Mouse (Mus musculus) spleen, postnatal 4 days (tissue): ENCODE data around the gene Pacsin3.
A peak's percentile ranks its signal among the peaks of the same experiment; 100 is the strongest.

Experiments used
- DNase-seq, 2 experiments: peaks; one replicate each; pipeline ENCODE4 v3.0.0; 2022; ENCODE audit warnings: low spot score in 2 of 2

The Pacsin3 gene

GRCm38 (mm10) chr2:91259493-91259892 is 3.7 kb downstream of the Pacsin3 start:
- DNase-seq = no peak

GRCm38 (mm10) chr2:91263692-91264660 is 8.2 kb downstream of the Pacsin3 start:
- DNase-seq = no peak

GRCm38 (mm10) chr2:91264711-91265681 is 9.2 kb downstream of the Pacsin3 start, which contains the start of gene Arfgap2:
Gene Arfgap2 (plus strand): TSS chr2:91264974.
- peak; percentile 95 to 97 for DNase-seq

GRCm38 (mm10) chr2:91268042-91268441 is 12.3 kb downstream of the Pacsin3 start:
- DNase-seq = no peak

- no peak for DNase-seq
These were observed 13.0 kb downstream of the Pacsin3 start for GRCm38 (mm10) chr2:91268706-91269105.

GRCm38 (mm10) chr2:91269687-91270133 is 14.0 kb downstream of the Pacsin3 start:
- no peak for DNase-seq

- peak in 1 of 2 experiments; percentile 45 for DNase-seq
These were observed 23.1 kb downstream of the Pacsin3 start for GRCm38 (mm10) chr2:91278749-91279371.

GRCm38 (mm10) chr2:91279372-91279755 is 23.6 kb downstream of the Pacsin3 start:
- no peak for DNase-seq

- DNase-seq = no peak
These were observed 25.6 kb downstream of the Pacsin3 start for GRCm38 (mm10) chr2:91281366-91281765.

- DNase-seq = no peak
These were observed 28.2 kb downstream of the Pacsin3 start for GRCm38 (mm10) chr2:91283972-91284371.

GRCm38 (mm10) chr2:91284375-91285199 is 28.8 kb downstream of the Pacsin3 start:
- DNase-seq = no peak

GRCm38 (mm10) chr2:91285885-91286505 is 30.2 kb downstream of the Pacsin3 start:
- DNase-seq = peak; percentile 59 to 86

- DNase-seq = no peak
These were observed 31.8 kb downstream of the Pacsin3 start for GRCm38 (mm10) chr2:91287563-91287962.

- no peak for DNase-seq
These were observed 35.6 kb downstream of the Pacsin3 start for GRCm38 (mm10) chr2:91291197-91292007.

GRCm38 (mm10) chr2:91294226-91294625 is 38.5 kb downstream of the Pacsin3 start:
- no peak for DNase-seq

GRCm38 (mm10) chr2:91295895-91296294 is 40.1 kb downstream of the Pacsin3 start:
- DNase-seq = no peak

- no peak for DNase-seq
These were observed 43.4 kb downstream of the Pacsin3 start for GRCm38 (mm10) chr2:91299156-91299555.

- DNase-seq = no peak
These were observed 45.0 kb downstream of the Pacsin3 start for GRCm38 (mm10) chr2:91300784-91301183.

GRCm38 (mm10) chr2:91301836-91302235 is 46.1 kb downstream of the Pacsin3 start:
- no peak for DNase-seq
